In genomic region chr12:83424720-83425444, GRCm38 (mm10) we compare ENCODE assay signal across 8 mouse cellular contexts.
DNase-seq lines count a peak whose midpoint lies in the region; ATAC-seq and TF ChIP-seq lines count a peak whose summit lies in the region.

No protein-coding gene starts in this region.

- TF ChIP-seq EP300 in lung, postnatal 0 days (IDR thresholded peaks at IDR 0.05) = no peak
- peak; percentile 46; the same call in 1 of the 2 replicates for TF ChIP-seq EP300 in liver, embryonic 14.5 days (IDR thresholded peaks at IDR 0.05; ENCODE audit: low read depth)
- no peak for TF ChIP-seq EP300 in stomach, postnatal 0 days (optimal IDR thresholded peaks at IDR 0.05)

- H3K27me3 ChIP-seq in lung, postnatal 0 days (replicated peaks; ENCODE audit: insufficient read depth, low read length) = no peaks in the 10 kb centered on the region
- no peaks in the 10 kb centered on the region for H3K27me3 ChIP-seq in liver, embryonic 14.5 days (ENCODE audit: control insufficient read depth, insufficient read depth, low read length)
- no peaks in the 10 kb centered on the region for H3K27me3 ChIP-seq in stomach, postnatal 0 days (ENCODE audit: control insufficient read depth, insufficient read depth, low read length)
- H3K27me3 ChIP-seq in kidney, embryonic 15.5 days = no peaks in the 10 kb centered on the region

- no peak overlapping the region for H3K9ac ChIP-seq in lung, postnatal 0 days (replicated peaks; ENCODE audit: low read depth)
- H3K9ac ChIP-seq in liver, embryonic 14.5 days (replicated peaks) = no peak overlapping the region
- H3K9ac ChIP-seq in stomach, postnatal 0 days (ENCODE audit: low read length) = no peak overlapping the region
- no peak overlapping the region for H3K9ac ChIP-seq in kidney, embryonic 15.5 days

- DNase-seq in cerebellum, adult 11-12 months = peak; percentile 65
- no peak for DNase-seq in lung, postnatal 0 days (ENCODE audit: low spot score)
- DNase-seq in lung, adult 2 months = no peak
- DNase-seq in heart, adult 8-10 months (ENCODE audit: low spot score) = peak; percentile 35
- DNase-seq in liver, embryonic 14.5 days (ENCODE audit: low read depth in 3 of 3, low spot score in 3 of 3) = peak in 1 of 3 experiments; percentile 49
- DNase-seq in stomach, postnatal 0 days (ENCODE audit: low spot score) = no peak

- no peak for ATAC-seq in cerebellum, adult (ENCODE audit: insufficient number of reproducible peaks, low FRiP score, low TSS enrichment)
- no peak for ATAC-seq in lung, postnatal 0 days
- ATAC-seq in liver, embryonic 14.5 days (ENCODE audit: insufficient read depth) = peak; percentile 45; the same call in 1 of the 2 replicates
- no peak for ATAC-seq in stomach, postnatal 0 days (ENCODE audit: low FRiP score, low TSS enrichment)
- ATAC-seq in kidney, embryonic 15.5 days (replicated peaks; ENCODE audit: low FRiP score) = no peak

- H3K4me2 ChIP-seq in lung, postnatal 0 days (replicated peaks; ENCODE audit: low read depth, low read length) = no peak overlapping the region
- peak overlapping the region; percentile 49 for H3K4me2 ChIP-seq in liver, embryonic 14.5 days (ENCODE audit: low read depth)
- no peak overlapping the region for H3K4me2 ChIP-seq in stomach, postnatal 0 days (replicated peaks; ENCODE audit: low read depth)
- H3K4me2 ChIP-seq in kidney, embryonic 15.5 days = no peak overlapping the region

- no peaks in the 10 kb centered on the region for H3K4me1 ChIP-seq in lung, postnatal 0 days (ENCODE audit: insufficient read depth, low read depth, low read length)
- no peaks in the 10 kb centered on the region for H3K4me1 ChIP-seq in lung, adult 2 months (ENCODE audit: control insufficient read depth, insufficient read depth, low read length)
- peaks cover 31 to 47% of the 10 kb centered on the region in 2 experiments for H3K4me1 ChIP-seq in liver, embryonic 14.5 days (replicated peaks; ENCODE audit: control insufficient read depth in 2 of 2, insufficient read depth in 2 of 2, low read length in 1 of 2)
- no peaks in the 10 kb centered on the region for H3K4me1 ChIP-seq in stomach, postnatal 0 days (replicated peaks; ENCODE audit: control insufficient read depth, insufficient read depth)
- H3K4me1 ChIP-seq in kidney, embryonic 15.5 days = peaks cover 28% of the 10 kb centered on the region

- 46% methylated on average over 11 of the region's 11 CpGs for WGBS in lung, postnatal 0 days
- 56% methylated on average over 11 of the region's 11 CpGs for WGBS in lung, adult 2 months
- 42% methylated on average over 11 of the region's 11 CpGs for WGBS in liver, embryonic 14.5 days (ENCODE audit: insufficient replicate concordance)
- WGBS in stomach, postnatal 0 days = 30% methylated on average over 11 of the region's 11 CpGs
- WGBS in kidney, embryonic 15.5 days = 61% methylated on average over 11 of the region's 11 CpGs

- H3K36me3 ChIP-seq in lung, postnatal 0 days (ENCODE audit: insufficient read depth, low read length) = no peaks in the 10 kb centered on the region
- H3K36me3 ChIP-seq in liver, embryonic 14.5 days (replicated peaks; ENCODE audit: control insufficient read depth, insufficient read depth, low read depth) = no peaks in the 10 kb centered on the region
- no peaks in the 10 kb centered on the region for H3K36me3 ChIP-seq in stomach, postnatal 0 days (ENCODE audit: control insufficient read depth, insufficient read depth, low read length)
- no peaks in the 10 kb centered on the region for H3K36me3 ChIP-seq in kidney, embryonic 15.5 days

- no peak overlapping the region for H3K4me3 ChIP-seq in lung, postnatal 0 days (ENCODE audit: low read depth, low read length)
- no peak overlapping the region for H3K4me3 ChIP-seq in lung, adult 2 months (replicated peaks; ENCODE audit: extremely low read depth, low read depth, low read length)
- H3K4me3 ChIP-seq in liver, embryonic 14.5 days (ENCODE audit: insufficient read depth in 1 of 2, low read depth in 2 of 2, low read length in 2 of 2) = no peak overlapping the region
- no peak overlapping the region for H3K4me3 ChIP-seq in stomach, postnatal 0 days (ENCODE audit: low read depth, low read length)
- H3K4me3 ChIP-seq in kidney, embryonic 15.5 days (replicated peaks) = no peak overlapping the region

- H3K9me3 ChIP-seq in lung, postnatal 0 days (ENCODE audit: low read length) = no peaks in the 10 kb centered on the region
- 0 out of 2 replicates have a peak, but pooled peaks cover 4% of the 10 kb centered on the region for H3K9me3 ChIP-seq in liver, embryonic 14.5 days (ENCODE audit: control insufficient read depth, low read length)
- H3K9me3 ChIP-seq in stomach, postnatal 0 days (ENCODE audit: control insufficient read depth, low read length) = no peaks in the 10 kb centered on the region
- no peaks in the 10 kb centered on the region for H3K9me3 ChIP-seq in kidney, embryonic 15.5 days (replicated peaks)

- peak; percentile 7; the same call in 1 of the 2 replicates for TF ChIP-seq CTCF in lung, postnatal 0 days (IDR thresholded peaks at IDR 0.05)
- no peak for TF ChIP-seq CTCF in lung, adult 2 months (IDR thresholded peaks at IDR 0.05; ENCODE audit: insufficient read depth, low read length)
- TF ChIP-seq CTCF in liver, embryonic 14.5 days (IDR thresholded peaks at IDR 0.05; ENCODE audit: low read depth) = no peak
- TF ChIP-seq CTCF in stomach, postnatal 0 days (IDR thresholded peaks at IDR 0.05; ENCODE audit: low read depth) = peak; percentile 35

- no peak for TF ChIP-seq POLR2A in lung, adult 2 months (IDR thresholded peaks at IDR 0.05; ENCODE audit: borderline replicate concordance, extremely low read depth, low read depth, low read length)

- H3K27ac ChIP-seq in lung, postnatal 0 days (ENCODE audit: low read length) = no peak overlapping the region
- no peak overlapping the region for H3K27ac ChIP-seq in liver, embryonic 14.5 days
- H3K27ac ChIP-seq in stomach, postnatal 0 days (replicated peaks) = no peak overlapping the region
- H3K27ac ChIP-seq in kidney, embryonic 15.5 days = no peak overlapping the region

Comparison
In these comparisons a context has a peak if more than half of its experiments do, and no peak if none do; other contexts are left out.
1. CTCF ChIP-seq: peak in lung, postnatal 0 days (single experiment) and stomach, postnatal 0 days (single experiment); none in lung, adult 2 months (single experiment) and liver, embryonic 14.5 days (single experiment).
2. DNase-seq: peak in cerebellum, adult 11-12 months (single experiment) and heart, adult 8-10 months (single experiment); none in lung, postnatal 0 days (single experiment), lung, adult 2 months (single experiment) and stomach, postnatal 0 days (single experiment).